9 mouse cellular contexts compared by ENCODE assay signal in the genomic region with DNA sequence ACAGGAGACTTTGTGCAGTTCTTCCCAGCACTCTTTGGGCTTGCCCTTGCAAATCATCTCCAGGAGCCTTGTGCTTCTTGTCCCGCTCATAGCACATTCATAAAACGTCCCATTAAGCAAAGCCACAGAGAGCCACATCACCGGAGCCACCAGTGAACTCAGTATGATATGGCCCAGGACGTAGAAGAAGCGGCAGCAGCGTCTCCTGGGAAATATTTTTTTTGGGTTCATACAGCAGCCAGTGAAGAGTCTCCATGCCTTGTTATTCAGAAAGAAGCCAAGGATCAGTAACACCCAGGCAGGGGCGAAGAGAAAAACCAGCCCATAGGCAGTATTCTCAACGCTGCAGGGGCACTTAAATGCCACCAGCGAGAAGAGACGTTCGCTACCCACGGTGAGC. TPM values are rescaled to one million over a fixed set of nuclear protein-coding genes. Genes with fewer than 3 reads are reported as not detected.
DNase-seq lines count a peak whose midpoint lies in the region; ATAC-seq and TF ChIP-seq lines count a peak whose summit lies in the region.
"Had no signal": no experiment of that assay in that cellular context is flagged by ENCODE, and none has a peak within 500 bp of the region (broad histone marks: within the 10 kb centered on the region; RNA-seq: fewer than 3 reads in every experiment).

No protein-coding gene starts in this region.

- no peaks in the 10 kb centered on the region for H3K4me1 ChIP-seq in cerebellum, adult 2 months (ENCODE audit: control insufficient read depth, insufficient read depth, low read length)
- no peaks in the 10 kb centered on the region for H3K4me1 ChIP-seq in neural tube, embryonic 12.5 days
- H3K4me1 ChIP-seq in limb, embryonic 14.5 days (ENCODE audit: control insufficient read depth, insufficient read depth, low read length) = no peaks in the 10 kb centered on the region; the same call in 1 of the 2 replicates
- H3K4me1 ChIP-seq in stomach, embryonic 15.5 days = no peaks in the 10 kb centered on the region

- H3K9me3 ChIP-seq in neural tube, embryonic 12.5 days = no peaks in the 10 kb centered on the region
- H3K9me3 ChIP-seq in limb, embryonic 14.5 days (ENCODE audit: control insufficient read depth, low read length) = no peaks in the 10 kb centered on the region
- H3K9me3 ChIP-seq in stomach, embryonic 15.5 days = no peaks in the 10 kb centered on the region

- no peak overlapping the region for H3K27ac ChIP-seq in cerebellum, adult 2 months (ENCODE audit: insufficient read depth, low read length)
- no peak overlapping the region for H3K27ac ChIP-seq in neural tube, embryonic 12.5 days
- no peak overlapping the region for H3K27ac ChIP-seq in limb, embryonic 14.5 days (replicated peaks; ENCODE audit: low read depth, low read length)
- H3K27ac ChIP-seq in stomach, embryonic 15.5 days = no peak overlapping the region

- TF ChIP-seq POLR2A in cerebellum, adult 2 months (IDR thresholded peaks at IDR 0.05; ENCODE audit: borderline replicate concordance, insufficient read depth, low read length) = no peak
- TF ChIP-seq POLR2A in limb, embryonic 14.5 days (IDR thresholded peaks at IDR 0.05; ENCODE audit: borderline replicate concordance, extremely low read depth, insufficient read depth, insufficient read length) = no peak

- no peak for ATAC-seq in neural tube, embryonic 12.5 days (ENCODE audit: low FRiP score, low read depth)
- ATAC-seq in limb, embryonic 14.5 days (ENCODE audit: low FRiP score, low read depth) = no peak
- ATAC-seq in stomach, embryonic 15.5 days (ENCODE audit: insufficient read depth, low FRiP score, low read depth) = no peak

- peak overlapping the region; percentile 45 for H3K4me2 ChIP-seq in neural tube, embryonic 12.5 days (replicated peaks)
- H3K4me2 ChIP-seq in limb, embryonic 14.5 days (replicated peaks; ENCODE audit: low read depth, low read length, severe bottlenecking) = peak overlapping the region; percentile 42
- H3K4me2 ChIP-seq in stomach, embryonic 15.5 days = peak overlapping the region; percentile 38

- H3K36me3 ChIP-seq in neural tube, embryonic 12.5 days = no peaks in the 10 kb centered on the region
- H3K36me3 ChIP-seq in limb, embryonic 14.5 days (ENCODE audit: control insufficient read depth, insufficient read depth, low read length) = no peaks in the 10 kb centered on the region
- no peaks in the 10 kb centered on the region for H3K36me3 ChIP-seq in stomach, embryonic 15.5 days

- WGBS in cerebellum, adult 2 months = 44% methylated on average over 12 of the region's 12 CpGs
- 55% methylated on average over 12 of the region's 12 CpGs for WGBS in neural tube, embryonic 12.5 days
- WGBS in limb, embryonic 14.5 days = 65% methylated on average over 12 of the region's 12 CpGs
- 63% methylated on average over 12 of the region's 12 CpGs for WGBS in stomach, embryonic 15.5 days

- H3K27me3 ChIP-seq in cerebellum, adult 2 months (ENCODE audit: control insufficient read depth, insufficient read depth, low read length) = no peaks in the 10 kb centered on the region
- no peaks in the 10 kb centered on the region for H3K27me3 ChIP-seq in neural tube, embryonic 12.5 days (replicated peaks)
- no peaks in the 10 kb centered on the region for H3K27me3 ChIP-seq in limb, embryonic 14.5 days (ENCODE audit: control insufficient read depth, insufficient read depth, low read length)
- H3K27me3 ChIP-seq in stomach, embryonic 15.5 days (replicated peaks) = no peaks in the 10 kb centered on the region

- peak overlapping the region; percentile 21; the same call in 1 of the 2 replicates for H3K9ac ChIP-seq in neural tube, embryonic 12.5 days
- no peak overlapping the region for H3K9ac ChIP-seq in limb, embryonic 14.5 days (ENCODE audit: low read depth, low read length, severe bottlenecking)
- no peak overlapping the region for H3K9ac ChIP-seq in stomach, embryonic 15.5 days

- DNase-seq in cerebellum, adult 2 months = peak in 1 of 2 experiments; percentile 6
- no peak for DNase-seq in cerebellum, adult 11-12 months
- no peak for DNase-seq in neural tube, embryonic 10.5 days (ENCODE audit: extremely low spot score, low spot score)
- DNase-seq in limb, embryonic 14.5 days (ENCODE audit: low spot score) = no peak
- no peak for DNase-seq in thymus, postnatal 0 days (ENCODE audit: low spot score)
- no peak for DNase-seq in gastrocnemius, postnatal 4 days (ENCODE audit: low spot score in 2 of 2)

- no peak for TF ChIP-seq CTCF in cerebellum, adult 2 months (IDR thresholded peaks at IDR 0.05; ENCODE audit: borderline replicate concordance, insufficient read depth, low read depth, low read length)

- H3K4me3 ChIP-seq in cerebellum, adult 2 months (replicated peaks; ENCODE audit: insufficient read depth, low read depth, low read length) = peak overlapping the region; percentile 58
- H3K4me3 ChIP-seq in neural tube, embryonic 12.5 days = no peak overlapping the region
- H3K4me3 ChIP-seq in limb, embryonic 14.5 days (replicated peaks; ENCODE audit: low read length) = peak overlapping the region; percentile 24
- H3K4me3 ChIP-seq in stomach, embryonic 15.5 days (replicated peaks) = peak overlapping the region; percentile 19

RNA-seq across cellular contexts. Expression of a gene that starts 0.4 kb away (rescaled TPM):
- polyA plus RNA-seq in cerebellum, adult 2 months (2012; rRNA removed) = 0.49 and 0.52 TPM in 2 replicates
- polyA plus RNA-seq in neural tube, embryonic 12.5 days (2016; fragmentation: Nextera tagmentation; extraction: Ambion mirVana) = 0.14 and 0.16 TPM in 2 replicates
- polyA plus RNA-seq in limb, embryonic 14.5 days (2012; rRNA removed) = 0.27 and 0.29 TPM in 2 replicates
- polyA plus RNA-seq in limb, embryonic 14.5 days (2014; fragmentation: Nextera tagmentation; extraction: Ambion mirVana) = 0.51 and 0.54 TPM in 2 replicates
- polyA plus RNA-seq in stomach, embryonic 15.5 days (2015; fragmentation: Nextera tagmentation; extraction: Ambion mirVana) = 0.89 and 1.0 TPM in 2 replicates
- 0.10 and 0.14 TPM in 2 replicates for polyA plus RNA-seq in thymus, postnatal 0 days (2015; fragmentation: Nextera tagmentation; extraction: Ambion mirVana)
- 1 to 10 TPM in 1 of 2 experiments, under 1 TPM in 1; 0.78 to 1.0 TPM for total RNA-seq in gastrocnemius, postnatal 4 days (2021)

RNA-seq across cellular contexts. Expression of a gene that starts 31.8 kb away (rescaled TPM):
- polyA plus RNA-seq in cerebellum, adult 2 months (2012; rRNA removed) = 0.22 and 0.34 TPM in 2 replicates
- polyA plus RNA-seq in neural tube, embryonic 12.5 days (2016; fragmentation: Nextera tagmentation; extraction: Ambion mirVana) = 0.29 and 0.31 TPM in 2 replicates
- polyA plus RNA-seq in limb, embryonic 14.5 days (2012; rRNA removed) = 1.2 and 1.7 TPM in 2 replicates
- polyA plus RNA-seq in limb, embryonic 14.5 days (2014; fragmentation: Nextera tagmentation; extraction: Ambion mirVana) = 0.96 and 1.5 TPM in 2 replicates
- polyA plus RNA-seq in stomach, embryonic 15.5 days (2015; fragmentation: Nextera tagmentation; extraction: Ambion mirVana) = 1.4 and 2.3 TPM in 2 replicates
- polyA plus RNA-seq in thymus, postnatal 0 days (2015; fragmentation: Nextera tagmentation; extraction: Ambion mirVana) = 9.2 and 9.8 TPM in 2 replicates
- under 1 TPM; 0.34 TPM for total RNA-seq in gastrocnemius, postnatal 4 days (2021)

RNA-seq across cellular contexts. Expression of a gene that starts 51.9 kb away (rescaled TPM):
- polyA plus RNA-seq in cerebellum, adult 2 months (2012; rRNA removed) = not detected in 2 replicates
- polyA plus RNA-seq in neural tube, embryonic 12.5 days (2016; fragmentation: Nextera tagmentation; extraction: Ambion mirVana) = not detected in 2 replicates
- polyA plus RNA-seq in limb, embryonic 14.5 days (2012; rRNA removed) = not detected in 2 replicates
- not detected in 2 replicates for polyA plus RNA-seq in limb, embryonic 14.5 days (2014; fragmentation: Nextera tagmentation; extraction: Ambion mirVana)
- polyA plus RNA-seq in stomach, embryonic 15.5 days (2015; fragmentation: Nextera tagmentation; extraction: Ambion mirVana) = not detected in 2 replicates
- polyA plus RNA-seq in thymus, postnatal 0 days (2015; fragmentation: Nextera tagmentation; extraction: Ambion mirVana) = 0.03 and 0.07 TPM in 2 replicates
- total RNA-seq in gastrocnemius, postnatal 4 days (2021) = not detected
- total RNA-seq: left cerebral cortex, postnatal 25 days had no signal

RNA-seq across cellular contexts. Expression of a gene that starts 58.6 kb away (rescaled TPM):
- polyA plus RNA-seq in cerebellum, adult 2 months (2012; rRNA removed) = not detected in 2 replicates
- polyA plus RNA-seq in neural tube, embryonic 12.5 days (2016; fragmentation: Nextera tagmentation; extraction: Ambion mirVana) = not detected in 2 replicates
- not detected in 2 replicates for polyA plus RNA-seq in limb, embryonic 14.5 days (2012; rRNA removed)
- polyA plus RNA-seq in limb, embryonic 14.5 days (2014; fragmentation: Nextera tagmentation; extraction: Ambion mirVana) = not detected in 2 replicates
- not detected in 2 replicates for polyA plus RNA-seq in stomach, embryonic 15.5 days (2015; fragmentation: Nextera tagmentation; extraction: Ambion mirVana)
- polyA plus RNA-seq in thymus, postnatal 0 days (2015; fragmentation: Nextera tagmentation; extraction: Ambion mirVana) = 0.10 TPM in 1 of 2 replicates, not detected in the other
- not detected for total RNA-seq in gastrocnemius, postnatal 4 days (2021)
